Mouse (Mus musculus) liver (tissue): ENCODE results near the gene Tbc1d16.
"Not testable (repeated sequence)": the region's sequence is repeated elsewhere in the genome, so short reads cannot be mapped to it uniquely, and the experiment has no call there.

Experiments used
- DNase-seq: peaks from one replicate; pipeline ENCODE4 v3.0.0-alpha.2; 2020; ENCODE audit warnings: mixed read lengths

Gene Tbc1d16

DNA sequence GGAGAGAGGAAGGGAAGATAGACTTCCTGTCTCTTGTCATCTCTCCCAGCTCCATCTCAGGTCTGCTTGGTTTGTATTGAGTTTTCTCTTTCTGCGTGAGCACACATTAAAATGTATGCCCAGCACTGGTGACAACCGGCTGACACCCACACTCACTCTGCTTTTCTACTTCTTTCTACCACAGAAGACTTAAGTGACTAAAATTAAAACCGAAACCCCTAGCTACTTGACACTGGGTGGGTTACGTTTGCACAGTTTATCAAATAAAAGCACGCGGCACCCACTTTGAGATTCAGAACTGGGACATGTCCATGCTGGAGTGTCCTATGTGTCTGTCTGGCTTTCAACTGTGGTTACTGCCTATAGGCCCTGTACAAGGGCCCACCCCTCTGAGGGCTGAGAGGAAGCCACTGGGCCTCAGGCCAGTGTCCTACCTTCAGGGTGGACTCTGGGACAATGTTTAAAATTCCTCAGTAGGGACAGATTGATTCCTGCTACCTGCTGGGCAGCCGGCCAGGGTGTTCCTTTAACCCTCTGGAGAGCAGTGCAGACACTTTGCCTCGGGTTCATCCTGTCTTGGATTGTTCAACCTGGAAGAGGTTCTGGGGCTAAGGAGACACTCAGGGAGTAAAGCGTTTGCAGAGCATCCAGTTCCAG lies 118.8 kb downstream of the Tbc1d16 start:
- no peak for DNase-seq

DNA sequence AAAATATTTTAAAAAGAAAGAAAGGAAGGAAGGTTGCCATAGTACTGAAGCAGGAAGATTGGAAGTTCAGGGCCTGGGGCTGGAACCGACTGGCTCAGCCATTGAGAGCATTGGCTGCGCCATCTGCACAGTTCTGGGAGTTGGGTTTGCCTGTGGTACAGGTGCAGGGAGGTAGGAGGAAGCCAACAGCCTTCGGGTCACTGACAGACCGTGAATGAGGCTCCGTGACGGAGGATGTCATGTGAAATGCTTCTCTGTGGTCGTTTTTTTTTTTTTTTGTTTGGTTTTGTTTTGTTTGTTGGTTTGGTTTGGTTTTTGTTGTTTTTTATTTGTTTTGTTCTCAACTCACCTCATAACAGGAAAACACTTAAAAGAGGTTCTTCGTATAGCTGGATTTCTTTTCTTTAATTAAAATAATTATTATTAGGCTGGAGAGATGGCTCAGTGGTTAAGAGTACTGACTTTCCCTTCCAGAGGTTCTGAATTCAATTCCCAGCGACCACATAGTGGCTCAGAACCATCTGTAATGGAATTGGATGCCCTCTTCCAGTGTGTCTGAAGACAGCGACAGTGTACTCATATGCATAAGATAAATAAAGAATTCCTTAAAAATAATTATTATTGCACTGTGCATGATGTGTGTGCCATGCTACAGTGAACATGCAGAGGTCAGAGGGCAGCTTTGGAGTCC lies 119.6 kb downstream of the Tbc1d16 start:
- no peak for DNase-seq

GRCm38 (mm10) chr11:119106289-119106688 lies 122.0 kb downstream of the Tbc1d16 start:
- no peak for DNase-seq

- DNase-seq = no peak
These were observed 122.6 kb downstream of the Tbc1d16 start for GRCm38 (mm10) chr11:119105748-119106147.

DNA sequence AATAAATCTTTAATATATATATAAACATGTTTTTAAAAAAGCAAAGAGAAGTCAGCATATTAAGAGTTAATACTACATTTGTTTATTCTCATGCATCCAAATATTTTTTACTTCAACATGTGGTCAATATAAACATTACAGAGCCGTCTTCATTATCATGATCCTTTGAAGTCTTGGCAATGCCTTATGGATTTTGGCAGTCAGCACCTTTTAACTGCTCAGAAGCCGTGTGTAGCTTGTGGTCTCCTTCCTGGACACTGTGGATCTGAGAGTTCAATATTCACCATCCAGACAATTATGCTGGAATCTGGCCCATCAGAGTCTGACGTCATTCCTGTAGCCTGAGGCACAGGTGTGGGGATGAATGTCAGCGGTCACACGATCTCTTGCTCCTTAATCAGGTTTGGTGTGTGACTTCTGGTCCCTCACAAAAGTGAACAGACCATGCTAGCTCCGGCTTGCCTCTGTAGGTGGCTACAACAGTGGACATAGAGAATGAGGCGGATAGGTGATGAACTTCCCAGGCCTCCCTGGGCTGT lies 123.2 kb downstream of the Tbc1d16 start:
- DNase-seq = no peak

DNA sequence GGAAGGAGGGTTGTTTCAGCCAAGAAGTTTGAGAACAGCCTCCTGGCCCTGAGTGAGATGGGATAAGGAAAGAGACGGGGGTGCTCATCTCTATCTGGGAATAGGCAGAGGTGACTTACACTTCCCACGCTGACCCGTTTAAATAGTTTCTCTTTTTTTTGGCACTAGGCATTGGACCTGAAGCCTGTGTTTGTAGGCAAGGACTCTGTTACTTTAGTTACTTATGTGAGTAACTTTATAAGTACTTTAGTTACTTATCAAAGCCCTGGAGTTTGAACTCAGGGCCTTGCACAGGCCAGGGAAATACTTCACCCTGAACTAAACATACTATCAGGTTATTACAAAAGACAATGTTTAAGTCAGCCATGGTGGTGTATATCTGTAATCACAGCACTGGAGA lies 124.3 kb downstream of the Tbc1d16 start:
- DNase-seq = no peak

DNA sequence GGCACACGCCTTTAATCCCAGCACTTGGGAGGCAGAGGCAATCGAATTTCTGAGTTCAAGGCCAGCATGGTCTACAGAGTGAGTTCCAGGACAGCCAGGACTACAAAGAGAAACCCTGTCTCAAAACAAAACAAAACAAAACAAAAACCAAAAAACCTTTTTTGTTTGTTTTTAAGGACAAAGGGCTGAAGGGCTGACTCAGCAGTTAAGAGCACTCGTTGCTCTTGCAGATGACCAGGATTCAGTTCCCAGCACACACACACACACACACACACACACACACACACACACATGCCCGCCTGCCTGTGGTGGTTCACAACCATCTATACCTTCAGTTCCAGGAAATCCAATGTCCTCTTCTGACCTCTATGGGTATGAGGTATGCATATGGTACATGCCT lies 127.9 kb downstream of the Tbc1d16 start:
- DNase-seq = not testable (repeated sequence)

DNA sequence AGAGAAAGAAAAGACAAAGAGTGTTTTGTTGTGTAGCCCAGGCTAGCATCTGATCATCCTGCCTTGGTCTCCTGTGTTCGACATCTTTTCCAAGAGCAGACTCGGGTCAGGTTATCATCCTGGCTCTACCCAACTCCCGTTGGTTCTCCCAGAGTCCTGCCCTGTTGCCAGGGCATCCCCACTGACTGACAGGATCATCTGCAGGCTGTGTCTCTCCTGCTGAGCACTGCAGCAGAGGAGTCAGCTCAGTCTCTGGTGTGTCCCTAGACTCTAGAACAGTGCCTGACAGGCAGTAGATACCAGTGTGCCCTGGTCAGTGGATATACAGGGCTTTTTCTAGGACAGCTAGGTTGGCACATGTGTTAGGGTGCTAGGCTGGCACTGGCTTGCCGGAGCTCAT lies 130.1 kb downstream of the Tbc1d16 start:
- no peak for DNase-seq

DNA sequence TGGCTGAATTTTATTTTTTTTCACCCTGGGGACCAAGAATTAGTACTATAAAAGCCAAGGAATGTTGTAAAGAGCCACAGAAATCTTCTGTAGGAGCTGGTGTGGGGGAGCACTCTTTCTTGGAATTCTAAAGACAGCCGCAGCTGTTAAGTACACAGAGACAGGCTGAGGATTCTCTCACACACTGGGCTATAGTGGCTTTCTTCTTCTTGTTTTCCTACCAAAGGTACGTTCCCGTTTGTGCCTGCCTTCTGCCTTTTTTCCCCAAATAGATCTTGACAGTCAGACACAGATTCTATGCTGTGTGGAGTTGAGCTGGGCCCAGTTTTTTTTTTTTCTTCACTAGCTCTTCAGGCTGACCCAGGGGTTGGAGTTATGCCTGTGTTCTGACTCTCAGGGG lies 132.9 kb downstream of the Tbc1d16 start:
- DNase-seq = no peak

- no peak for DNase-seq
These were observed 135.0 kb downstream of the Tbc1d16 start for GRCm38 (mm10) chr11:119093322-119093721.
